Mouse (Mus musculus) gastrocnemius, postnatal 25 days (tissue): ENCODE data around the gene Gm3415. TPM values are rescaled to one million over a fixed set of nuclear protein-coding genes. Genes with fewer than 3 reads are reported as not detected.
"Not testable (repeated sequence)": the region's sequence is repeated elsewhere in the genome, so short reads cannot be mapped to it uniquely, and the experiment has no call there.

Source experiments
- DNase-seq: peaks from one replicate; pipeline ENCODE4 v3.0.0; 2022
- long read RNA-seq, 2 experiments: library from polyadenylated mRNA; stranded (forward); transcript quantifications; one replicate each; pipeline ENCODE4 v2.0.0; 2021
- total RNA-seq, 2 experiments: library from RNA; stranded (reverse); gene quantifications; 1 replicate in 1 of 2; 2 replicates in 1 of 2; pipeline ENCODE4 v1.2.3; 2021

Gene Gm3415
- total RNA-seq = not detected
- long read RNA-seq, experiment 1 = 0 reads
- long read RNA-seq, experiment 2 = 0 reads

- not testable (repeated sequence) for DNase-seq
Measured at GRCm38 (mm10) chr5:146555836-146556235, at the start of gene Gm3415. Gene Gm3415, plus strand, starts transcription at chr5:146556136.

DNA sequence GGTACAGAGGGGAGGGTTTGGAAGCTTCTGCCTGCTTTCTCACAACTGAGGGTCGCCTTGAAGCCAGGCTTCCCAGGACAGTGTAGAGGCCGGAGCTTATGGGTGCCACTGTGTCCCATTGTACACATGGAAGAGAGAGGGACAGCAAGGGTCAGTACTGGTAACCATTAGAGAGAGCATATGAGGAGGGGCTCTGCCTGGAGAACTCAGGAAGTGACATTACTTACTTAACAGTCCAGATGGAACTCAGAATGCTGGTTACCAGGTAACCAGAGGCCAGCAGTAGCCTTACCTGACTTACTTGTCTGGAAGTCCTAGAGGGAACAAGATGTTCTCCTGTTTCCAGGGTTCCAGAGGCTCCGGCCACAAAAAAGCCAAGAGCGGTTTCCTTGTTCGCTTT lies 42.1 kb upstream of the Gm3415 start, which contains the start of gene Gm3402:
Gm3402 (plus strand) TSS at position 301 of the 400 bp plus-strand sequence.
- not testable (repeated sequence) for DNase-seq

DNA sequence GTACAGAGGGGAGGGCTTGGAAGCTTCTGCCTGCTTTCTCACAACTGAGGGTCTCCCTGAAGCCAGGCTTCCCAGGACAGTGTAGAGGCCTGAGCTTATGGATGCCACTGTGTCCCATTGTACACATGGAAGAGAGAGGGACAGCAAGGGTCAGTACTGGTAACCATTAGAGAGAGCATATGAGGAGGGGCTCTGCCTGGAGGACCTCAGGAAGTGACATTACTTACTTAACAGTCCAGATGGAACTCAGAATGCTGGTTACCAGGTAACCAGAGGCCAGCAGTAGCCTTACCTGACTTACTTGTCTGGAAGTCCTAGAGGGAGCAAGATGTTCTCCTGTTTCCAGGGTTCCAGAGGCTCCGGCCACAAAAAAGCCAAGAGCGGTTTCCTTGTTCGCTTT lies 30.4 kb upstream of the Gm3415 start, which contains the start of gene Gm3404:
Gm3404 (plus strand) TSS at position 301 of the 400 bp plus-strand sequence.
- not testable (repeated sequence) for DNase-seq

DNA sequence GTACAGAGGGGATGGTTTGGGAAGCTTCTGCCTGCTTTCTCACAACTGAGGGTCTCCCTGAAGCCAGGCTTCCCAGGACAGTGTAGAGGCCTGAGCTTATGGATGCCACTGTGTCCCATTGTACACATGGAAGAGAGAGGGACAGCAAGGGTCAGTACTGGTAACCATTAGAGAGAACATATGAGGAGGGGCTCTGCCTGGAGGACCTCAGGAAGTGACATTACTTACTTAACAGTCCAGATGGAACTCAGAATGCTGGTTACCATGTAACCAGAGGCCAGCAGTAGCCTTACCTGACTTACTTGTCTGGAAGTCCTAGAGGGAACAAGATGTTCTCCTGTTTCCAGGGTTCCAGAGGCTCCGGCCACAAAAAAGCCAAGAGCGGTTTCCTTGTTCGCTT lies 18.6 kb upstream of the Gm3415 start, which contains the start of gene Gm3409:
Gm3409 (plus strand) TSS at position 301 of the 400 bp plus-strand sequence.
- not testable (repeated sequence) for DNase-seq

- DNase-seq = no peak
Measured at GRCm38 (mm10) chr5:146564259-146564658, 8.3 kb downstream of the Gm3415 start.

GRCm38 (mm10) chr5:146567054-146567453 lies 11.1 kb downstream of the Gm3415 start:
- no peak for DNase-seq

DNA sequence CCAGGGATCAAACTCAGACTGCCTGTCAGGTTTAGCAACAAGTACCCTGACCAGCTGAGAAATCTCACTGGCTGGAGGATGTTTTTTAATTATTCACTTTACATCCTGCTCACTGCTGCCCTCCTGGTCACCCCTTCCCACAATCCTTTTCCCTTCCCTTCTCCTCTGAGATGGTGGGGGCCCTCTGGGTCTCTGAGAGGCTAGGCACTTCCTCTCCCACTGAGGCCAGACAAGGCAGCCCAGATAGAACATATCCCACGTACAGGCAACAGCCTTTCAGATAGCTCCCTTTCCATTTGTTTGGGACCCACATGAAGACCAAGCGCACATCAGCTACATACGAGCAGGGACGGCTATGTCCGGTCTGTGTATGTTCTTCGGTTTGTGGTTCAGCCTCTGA lies 14.2 kb downstream of the Gm3415 start:
- DNase-seq = not testable (repeated sequence)

DNA sequence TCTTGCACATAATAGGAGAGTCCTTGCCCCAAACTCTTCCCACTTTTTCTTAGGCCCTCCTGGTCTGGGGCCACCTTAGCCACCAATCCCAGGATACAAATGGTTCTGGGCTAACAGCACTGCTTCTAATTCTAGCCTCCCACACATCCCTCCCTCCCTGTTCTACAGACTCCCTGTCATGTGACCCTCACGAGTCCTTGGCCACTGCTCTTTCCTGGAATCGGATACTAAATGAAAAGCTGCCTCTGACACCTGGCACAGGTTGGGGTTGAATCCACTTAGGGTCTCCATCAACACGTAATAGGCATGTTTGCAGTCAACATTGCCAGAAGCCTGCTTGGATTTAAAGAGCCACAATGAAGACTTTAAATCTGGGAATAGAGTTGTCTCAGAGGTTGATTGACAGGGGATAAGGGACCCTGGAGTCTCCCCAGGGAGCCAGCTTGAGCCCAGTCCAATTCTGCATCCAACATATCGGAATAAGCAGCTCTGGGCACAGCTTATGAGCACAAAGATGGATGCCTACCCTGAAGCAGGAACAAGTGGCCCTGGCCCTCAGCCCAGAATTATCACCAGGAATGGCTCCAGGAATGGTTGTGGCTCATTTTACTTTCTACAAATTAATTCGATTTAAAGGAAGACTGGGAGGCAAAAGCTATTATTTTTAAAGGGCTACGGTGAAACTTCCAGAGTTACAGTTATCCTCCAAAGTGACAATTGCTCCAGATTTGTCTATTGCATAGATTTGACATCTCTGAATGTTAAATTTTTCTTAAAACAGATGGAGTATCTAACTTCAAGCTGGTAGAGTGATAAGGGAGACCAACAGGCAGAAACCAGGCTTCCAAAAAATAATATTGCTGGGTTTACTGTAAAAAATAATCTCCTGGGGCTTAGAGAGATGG lies 16.1 kb downstream of the Gm3415 start:
- not testable (repeated sequence) for DNase-seq

GRCm38 (mm10) chr5:146572735-146573042 lies 16.8 kb downstream of the Gm3415 start:
- not testable (repeated sequence) for DNase-seq

- no peak for DNase-seq
Measured at GRCm38 (mm10) chr5:146576668-146577067, 20.7 kb downstream of the Gm3415 start.

DNA sequence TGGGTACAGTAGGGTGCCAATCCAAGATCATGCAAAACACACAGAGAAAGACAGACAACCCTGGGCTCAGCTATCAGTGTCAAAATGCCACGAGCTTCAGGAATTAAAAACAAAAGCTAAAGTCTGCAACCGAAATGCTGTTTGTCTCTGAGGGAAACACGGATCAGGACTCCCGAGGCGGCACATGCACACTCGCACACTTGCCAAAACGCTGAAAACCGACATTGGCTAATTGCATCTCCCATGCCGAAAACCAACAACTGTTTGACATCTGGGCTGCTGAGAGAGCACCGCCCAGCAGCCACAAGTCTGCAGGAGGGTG lies 28.2 kb downstream of the Gm3415 start:
- no peak for DNase-seq

DNA sequence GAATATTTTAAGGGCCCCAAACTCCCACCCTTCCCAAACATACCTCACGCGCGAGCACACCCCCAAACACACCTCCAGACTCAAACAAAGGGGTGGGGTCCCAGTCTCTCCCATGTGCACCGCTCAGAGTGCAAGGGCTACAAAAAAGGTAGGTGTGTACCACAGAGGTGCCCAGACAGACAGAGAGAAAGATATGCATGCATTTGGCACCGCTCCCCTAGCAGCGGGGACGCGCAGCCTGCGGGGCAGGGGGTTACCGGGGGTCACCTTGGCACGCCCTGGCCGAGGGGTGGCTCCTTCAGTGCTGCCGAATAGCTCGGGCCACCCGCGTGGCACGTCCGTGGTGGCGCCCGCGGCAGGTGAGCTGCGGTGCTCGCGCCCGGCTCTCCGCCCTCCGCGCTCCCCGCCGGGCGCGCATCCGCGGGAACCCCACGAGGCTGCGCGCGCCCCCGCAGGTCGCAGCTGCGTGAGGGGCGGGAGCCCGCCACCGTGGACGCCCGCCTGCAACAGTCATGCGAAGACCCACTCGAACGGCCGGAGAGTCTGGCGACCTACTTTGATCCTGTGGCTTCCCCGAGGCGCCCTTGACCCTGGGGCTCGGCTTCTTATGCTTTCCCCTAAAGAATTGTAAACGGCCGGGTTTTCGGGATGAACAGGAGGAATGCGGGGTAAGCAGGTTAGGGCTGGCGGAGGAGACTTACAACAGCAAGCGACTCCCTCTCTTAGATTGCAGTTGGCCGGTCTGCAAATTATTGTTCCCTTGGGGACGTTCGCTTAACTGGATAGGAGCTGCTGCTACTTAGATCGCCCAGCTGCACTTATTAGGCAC lies 28.8 kb downstream of the Gm3415 start, which contains the start of gene Gpr12:
Gpr12 (minus strand) TSS at position 762 of the 829 bp plus-strand sequence.
- no peak for DNase-seq

GRCm38 (mm10) chr5:146585307-146585651 lies 29.3 kb downstream of the Gm3415 start:
- no peak for DNase-seq

GRCm38 (mm10) chr5:146586357-146587070 lies 30.6 kb downstream of the Gm3415 start:
- no peak for DNase-seq

DNA sequence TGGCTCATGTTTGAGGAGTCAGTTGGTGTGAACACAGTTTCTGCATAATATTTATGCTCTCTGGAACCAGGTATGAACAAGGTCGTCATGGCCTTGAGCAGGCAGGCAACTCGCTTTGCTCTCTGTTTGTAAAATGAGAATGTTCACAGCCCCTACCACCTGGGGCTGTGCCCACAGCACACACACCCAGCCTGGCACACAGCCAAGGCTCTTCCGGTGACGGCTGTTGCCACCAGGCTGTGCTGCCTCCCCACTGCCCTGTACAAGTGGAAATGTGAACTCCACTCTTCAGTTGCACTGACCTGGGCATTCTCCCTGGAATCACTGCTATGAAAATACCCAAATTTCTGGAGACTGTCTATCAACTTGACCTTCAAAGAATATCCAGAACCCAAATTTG lies 35.1 kb downstream of the Gm3415 start:
- DNase-seq = no peak

GRCm38 (mm10) chr5:146591636-146592035 lies 35.7 kb downstream of the Gm3415 start:
- DNase-seq = no peak

GRCm38 (mm10) chr5:146592580-146592979 lies 36.6 kb downstream of the Gm3415 start:
- DNase-seq = no peak

DNA sequence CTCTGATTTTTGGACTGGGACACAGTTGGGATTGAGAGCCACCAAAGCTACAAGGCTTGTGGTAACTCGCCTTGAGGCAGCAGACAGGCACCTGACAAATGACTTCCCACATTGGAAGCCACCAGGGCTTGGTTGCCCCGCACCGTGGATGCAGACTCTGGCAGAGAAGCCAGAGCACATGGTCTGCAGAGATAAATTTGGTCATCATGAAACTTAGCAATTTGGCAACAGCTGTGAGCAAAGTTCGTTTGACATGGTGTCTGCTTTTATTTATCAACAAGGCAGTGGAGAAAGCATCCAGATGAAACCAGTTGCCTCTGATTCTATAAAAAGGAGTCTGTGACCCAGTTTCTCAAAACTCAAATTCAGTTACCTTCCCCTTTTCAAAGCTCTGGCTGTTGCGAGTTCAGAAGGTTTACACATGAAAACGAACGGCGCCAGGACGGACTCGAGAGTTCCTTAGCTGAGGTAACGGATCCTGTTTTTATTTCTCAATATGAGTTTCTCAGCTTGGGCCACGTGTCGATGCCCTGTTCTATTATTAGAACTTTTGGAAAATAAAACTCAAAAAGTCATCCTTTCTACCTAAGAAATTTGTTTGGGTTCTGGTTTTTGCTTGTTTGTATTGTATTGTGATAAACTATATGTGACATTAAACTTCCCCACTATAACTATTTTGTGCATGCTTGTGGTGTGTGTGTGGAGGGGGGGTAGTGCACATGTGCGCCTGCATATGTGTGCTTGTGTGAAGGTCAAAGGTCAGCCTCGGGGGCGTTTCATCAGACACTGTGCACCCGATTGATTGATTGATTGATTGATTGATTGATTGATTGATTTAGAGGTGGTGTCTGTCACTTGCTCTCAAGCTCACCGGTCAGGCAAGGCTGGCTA lies 40.9 kb downstream of the Gm3415 start:
- no peak for DNase-seq

GRCm38 (mm10) chr5:146597503-146597874 lies 41.6 kb downstream of the Gm3415 start:
- DNase-seq = no peak

- no peak for DNase-seq
Measured at GRCm38 (mm10) chr5:146598215-146599119, 42.5 kb downstream of the Gm3415 start.
